Mouse (Mus musculus): ENCODE measurements around the gene Farp2. TPM values are rescaled to one million over a fixed set of nuclear protein-coding genes. Genes with fewer than 3 reads are reported as not detected.
"Not testable (repeated sequence)": the region's sequence is repeated elsewhere in the genome, so short reads cannot be mapped to it uniquely, and the experiment has no call there.

Gene Farp2
- polyA plus RNA-seq, 1 experiment from 2014 or later: 6.0 TPM

- no peaks in the 10 kb centered on the region for H3K36me3 ChIP-seq (ENCODE audit: control insufficient read depth, insufficient read depth, low read length)
- H3K27me3 ChIP-seq (ENCODE audit: control insufficient read depth, insufficient read depth, low read length): no peaks in the 10 kb centered on the region
- no peak for ATAC-seq (ENCODE audit: insufficient read depth, low FRiP score, low TSS enrichment)
- WGBS: 87% methylated on average over 5 of the region's 5 CpGs
- no peak for DNase-seq (ENCODE audit: low spot score)
- H3K4me2 ChIP-seq (ENCODE audit: low read depth): no peak overlapping the region
- H3K4me3 ChIP-seq (ENCODE audit: low read depth, low read length): no peak overlapping the region
- H3K9me3 ChIP-seq (ENCODE audit: control insufficient read depth, low read length): no peaks in the 10 kb centered on the region
- H3K9ac ChIP-seq (ENCODE audit: low read length): no peak overlapping the region
- no peaks in the 10 kb centered on the region for H3K4me1 ChIP-seq (ENCODE audit: control insufficient read depth, insufficient read depth, low read length)
- H3K27ac ChIP-seq (ENCODE audit: low read depth, low read length): no peak overlapping the region
Measured at GRCm38 (mm10) chr1:93657025-93657360, 145.1 kb downstream of the Farp2 start.

- H3K27ac ChIP-seq (ENCODE audit: low read depth, low read length); DNase-seq (ENCODE audit: low spot score); H3K4me3 ChIP-seq (ENCODE audit: low read depth, low read length): not testable (repeated sequence)
Measured at GRCm38 (mm10) chr1:93658559-93658958, 146.7 kb downstream of the Farp2 start, which contains the start of gene Stk25. Gene Stk25, minus strand, starts transcription at chr1:93658659.

GRCm38 (mm10) chr1:93667760-93668400, 156.0 kb downstream of the Farp2 start:
- Histone ChIP-seq H3K27me3 (ENCODE audit: control insufficient read depth, insufficient read depth, low read length) (no peaks in the 10 kb centered on the region), H3K4me2 (ENCODE audit: low read depth) (no peak overlapping the region), H3K9ac (ENCODE audit: low read length) (no peak overlapping the region), H3K4me3 (ENCODE audit: low read depth, low read length) (no peak overlapping the region), H3K4me1 (ENCODE audit: control insufficient read depth, insufficient read depth, low read length) (0 out of 2 replicates have a peak, but pooled peaks cover 4% of the 10 kb centered on the region), H3K9me3 (ENCODE audit: control insufficient read depth, low read length) (no peaks in the 10 kb centered on the region), H3K36me3 (ENCODE audit: control insufficient read depth, insufficient read depth, low read length) (no peaks in the 10 kb centered on the region), H3K27ac (ENCODE audit: low read depth, low read length) (no peak overlapping the region)
- WGBS: 25% methylated on average over 13 of the region's 13 CpGs
- ATAC-seq (ENCODE audit: insufficient read depth, low FRiP score, low TSS enrichment) (no peak), DNase-seq (ENCODE audit: low spot score) (peak; percentile 32)

More at GRCm38 (mm10) chr1:93658559-93658958, 146.7 kb downstream of the Farp2 start, which contains the start of gene Stk25:
- not testable (repeated sequence) for H3K4me2 ChIP-seq (ENCODE audit: low read depth); H3K27me3 ChIP-seq (ENCODE audit: control insufficient read depth, insufficient read depth, low read length); H3K4me1 ChIP-seq (ENCODE audit: control insufficient read depth, insufficient read depth, low read length); H3K36me3 ChIP-seq (ENCODE audit: control insufficient read depth, insufficient read depth, low read length); ATAC-seq (ENCODE audit: insufficient read depth, low FRiP score, low TSS enrichment); H3K9ac ChIP-seq (ENCODE audit: low read length); H3K9me3 ChIP-seq (ENCODE audit: control insufficient read depth, low read length)

DNA sequence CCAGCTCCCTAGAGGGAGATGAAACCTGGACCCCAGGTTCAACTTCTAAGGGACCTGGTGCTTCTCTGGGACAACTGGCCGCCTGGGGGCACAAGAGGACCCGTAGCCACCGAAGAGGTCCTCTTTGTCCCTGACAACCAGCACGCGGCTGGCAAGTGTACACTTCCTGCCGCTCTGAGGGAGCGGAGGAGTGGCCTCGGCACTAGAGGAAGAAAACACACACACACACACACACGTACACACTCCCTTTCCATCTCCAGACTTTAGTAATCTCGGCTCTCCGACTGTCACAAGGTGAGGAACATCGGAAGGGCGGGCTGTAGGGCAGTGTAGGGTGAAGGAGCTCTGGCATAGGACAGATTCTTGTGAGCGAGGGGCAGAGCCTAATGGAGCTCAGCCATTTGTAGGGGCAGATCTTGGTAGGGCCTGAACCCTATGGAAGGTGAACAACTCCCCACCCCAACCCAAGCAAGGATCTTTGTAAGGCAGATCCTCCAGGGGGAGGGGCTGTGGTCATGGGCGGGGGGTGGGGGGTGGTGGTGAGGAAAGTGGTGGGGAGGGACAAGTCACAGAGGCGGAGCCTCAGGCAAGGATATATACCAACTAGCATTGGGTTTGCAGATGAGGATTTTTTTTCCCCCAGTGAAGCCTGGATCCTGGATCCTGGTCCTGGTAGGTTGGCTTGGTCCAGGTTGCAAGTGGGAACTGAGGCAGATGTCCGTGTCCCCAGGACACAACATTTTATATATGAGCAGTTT, 157.1 kb downstream of the Farp2 start:
- Histone ChIP-seq H3K27ac (ENCODE audit: low read depth, low read length) (peak overlapping the region; percentile 11; the same call in 1 of the 2 replicates), H3K36me3 (ENCODE audit: control insufficient read depth, insufficient read depth, low read length) (no peaks in the 10 kb centered on the region), H3K27me3 (ENCODE audit: control insufficient read depth, insufficient read depth, low read length) (no peaks in the 10 kb centered on the region), H3K9ac (ENCODE audit: low read length) (peak overlapping the region; percentile 52), H3K4me1 (ENCODE audit: control insufficient read depth, insufficient read depth, low read length) (0 out of 2 replicates have a peak, but pooled peaks cover 4% of the 10 kb centered on the region), H3K9me3 (ENCODE audit: control insufficient read depth, low read length) (no peaks in the 10 kb centered on the region), H3K4me2 (ENCODE audit: low read depth) (peak overlapping the region; percentile 47), H3K4me3 (ENCODE audit: low read depth, low read length) (peak overlapping the region; percentile 19)
- DNase-seq (ENCODE audit: low spot score): peak; percentile 80
- peak; percentile 86 for ATAC-seq (ENCODE audit: insufficient read depth, low FRiP score, low TSS enrichment)
- 12% methylated on average over 17 of the region's 17 CpGs for WGBS

DNA sequence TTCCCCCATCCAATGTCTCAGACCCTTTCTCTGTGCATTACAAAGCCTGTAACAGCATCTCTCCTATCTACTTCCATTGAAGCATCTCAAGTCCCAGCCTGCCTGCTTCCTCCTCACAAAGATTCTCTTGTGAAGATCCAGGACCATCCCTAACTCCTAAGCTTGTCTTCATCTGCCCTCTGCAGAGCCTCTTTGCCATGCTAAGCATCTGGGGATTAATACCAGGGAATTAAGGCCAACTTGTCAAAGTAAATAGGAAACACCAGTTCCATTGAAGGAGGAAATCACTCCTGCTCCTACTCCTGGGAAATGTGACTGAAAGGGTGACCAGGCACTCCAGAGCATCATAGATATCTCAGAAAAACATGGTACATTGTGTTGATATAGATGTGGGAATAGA, 158.1 kb downstream of the Farp2 start:
- H3K4me3 ChIP-seq (ENCODE audit: low read depth, low read length): no peak overlapping the region
- no peaks in the 10 kb centered on the region for H3K36me3 ChIP-seq (ENCODE audit: control insufficient read depth, insufficient read depth, low read length)
- H3K4me2 ChIP-seq (ENCODE audit: low read depth): no peak overlapping the region
- H3K9me3 ChIP-seq (ENCODE audit: control insufficient read depth, low read length): no peaks in the 10 kb centered on the region
- DNase-seq (ENCODE audit: low spot score) (no peak), ATAC-seq (ENCODE audit: insufficient read depth, low FRiP score, low TSS enrichment) (no peak)
- no peaks in the 10 kb centered on the region for H3K27me3 ChIP-seq (ENCODE audit: control insufficient read depth, insufficient read depth, low read length)
- no peak overlapping the region for H3K9ac ChIP-seq (ENCODE audit: low read length)
- H3K4me1 ChIP-seq (ENCODE audit: control insufficient read depth, insufficient read depth, low read length): 0 out of 2 replicates have a peak, but pooled peaks cover 4% of the 10 kb centered on the region
- no peak overlapping the region for H3K27ac ChIP-seq (ENCODE audit: low read depth, low read length)

Other genes with a start within 250 kb of the Farp2 start
- 34.5 and 38.5 TPM in 2 replicates for gene Mterf4, start 206.2 kb upstream of the Farp2 start, polyA plus RNA-seq (2014; fragmentation: Nextera tagmentation; extraction: Ambion mirVana)
- gene Ppp1r7, start 169.2 kb upstream of the Farp2 start, polyA plus RNA-seq (2014; fragmentation: Nextera tagmentation; extraction: Ambion mirVana): 78.2 and 79.0 TPM in 2 replicates
- 17.4 and 18.9 TPM in 2 replicates for gene Pask, start 168.6 kb upstream of the Farp2 start, polyA plus RNA-seq (2014; fragmentation: Nextera tagmentation; extraction: Ambion mirVana)
- 0.23 and 0.32 TPM in 2 replicates for gene Ano7, start 138.1 kb upstream of the Farp2 start, polyA plus RNA-seq (2014; fragmentation: Nextera tagmentation; extraction: Ambion mirVana)
- gene Hdlbp, start 33.3 kb upstream of the Farp2 start, polyA plus RNA-seq (2014; fragmentation: Nextera tagmentation; extraction: Ambion mirVana): 95.7 and 98.2 TPM in 2 replicates
- gene Stk25, start 146.6 kb downstream of the Farp2 start, polyA plus RNA-seq (2014; fragmentation: Nextera tagmentation; extraction: Ambion mirVana): 236 and 251 TPM in 2 replicates
- 32.2 and 32.3 TPM in 2 replicates for gene Bok, start 173.6 kb downstream of the Farp2 start, polyA plus RNA-seq (2014; fragmentation: Nextera tagmentation; extraction: Ambion mirVana)
- 84.1 and 99.4 TPM in 2 replicates for gene Atg4b, start 239.4 kb downstream of the Farp2 start, polyA plus RNA-seq (2014; fragmentation: Nextera tagmentation; extraction: Ambion mirVana)
- gene Thap4, start 242.8 kb downstream of the Farp2 start, polyA plus RNA-seq (2014; fragmentation: Nextera tagmentation; extraction: Ambion mirVana): 38.0 and 42.3 TPM in 2 replicates

Data from neural tube, embryonic 11.5 days (tissue).